Mouse (Mus musculus) c-Kit-positive CD71-positive TER-119-negative erythroid progenitor cells, embryonic 14.5 days (primary cell): ENCODE data around the gene Etnk1.
"Not testable (repeated sequence)": the region's sequence is repeated elsewhere in the genome, so short reads cannot be mapped to it uniquely, and the experiment has no call there.

ENCODE experiments used
- DNase-seq: peaks from one replicate; pipeline ENCODE4 v3.0.0-alpha.2; 2013; ENCODE audit warnings: low read depth

The Etnk1 gene

DNA sequence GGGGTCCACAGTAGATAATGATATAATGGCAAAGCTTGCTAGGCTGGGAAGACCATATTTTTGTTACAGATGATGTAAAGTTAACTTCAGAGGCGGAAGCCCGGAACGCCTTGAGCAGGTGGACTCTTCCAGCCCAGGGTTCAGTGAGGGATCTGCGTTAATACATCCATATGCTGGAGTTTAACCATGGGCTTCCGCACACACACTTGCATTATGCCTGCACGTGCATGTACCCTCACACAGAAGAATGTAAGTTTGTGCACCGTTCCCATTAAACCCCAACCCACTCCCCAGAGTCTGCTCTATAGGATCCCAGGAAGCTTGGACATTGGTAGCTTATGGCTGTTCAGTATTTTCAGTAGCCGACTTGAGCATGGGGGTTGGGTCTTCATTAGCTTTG lies 4.0 kb downstream of the Etnk1 start:
- no peak for DNase-seq

GRCm38 (mm10) chr6:143171781-143172465 lies 4.9 kb downstream of the Etnk1 start:
- DNase-seq, result no peak

GRCm38 (mm10) chr6:143172683-143173082 lies 5.7 kb downstream of the Etnk1 start:
- not testable (repeated sequence) for DNase-seq

DNA sequence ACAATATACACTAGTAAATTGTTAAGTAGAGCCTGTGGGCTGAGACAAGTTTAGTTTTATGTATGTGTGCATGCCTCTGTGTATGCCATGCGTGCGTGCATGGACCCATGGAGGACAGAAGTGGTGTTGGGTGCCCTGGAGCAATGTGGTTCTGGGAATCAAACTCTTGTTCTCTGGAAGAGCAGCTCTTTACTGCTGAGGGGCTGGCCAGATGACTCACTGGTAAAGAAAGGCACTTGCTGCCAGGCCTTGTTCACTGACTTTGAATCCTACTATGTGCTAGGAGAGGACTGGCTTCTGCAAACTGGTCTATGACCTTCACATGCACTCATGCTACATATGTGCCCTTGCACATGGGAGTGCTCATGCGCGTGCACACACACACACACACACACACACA lies 7.2 kb downstream of the Etnk1 start:
- no peak for DNase-seq

DNA sequence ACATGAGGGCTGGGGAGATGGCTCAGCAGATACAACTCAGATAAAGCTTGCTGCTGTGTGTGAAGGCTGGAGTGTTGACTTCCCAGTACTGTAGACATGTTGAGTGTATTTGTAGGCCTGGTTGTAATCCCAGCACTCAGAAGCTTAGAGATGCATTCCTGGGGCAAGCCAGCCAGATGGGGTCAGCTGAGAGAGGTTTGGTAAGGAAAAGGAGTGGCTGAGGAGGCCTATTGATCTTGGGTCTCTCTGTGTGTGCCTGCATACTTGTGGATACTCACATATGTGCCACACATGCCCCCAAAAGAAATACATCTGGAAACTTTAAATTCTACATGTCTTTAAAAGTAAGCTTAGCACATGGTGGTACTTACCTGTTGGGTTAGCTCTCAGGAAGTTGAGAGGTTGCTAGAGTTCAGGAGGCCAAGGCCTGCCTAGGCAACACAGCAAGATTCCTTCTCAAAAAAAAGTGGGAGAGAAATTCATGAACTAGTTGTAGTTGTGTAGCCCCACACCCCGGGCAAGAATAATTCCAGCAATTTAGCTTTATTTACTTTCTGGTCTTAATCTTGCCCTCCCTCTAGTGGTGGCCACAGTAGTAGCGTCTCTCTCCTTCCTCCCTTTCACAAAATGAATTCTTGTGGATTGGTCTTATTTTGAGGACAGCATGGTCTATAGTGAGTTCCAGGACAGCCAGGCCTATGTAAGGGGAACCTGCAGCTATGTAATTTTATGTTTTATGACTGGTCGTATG lies 8.1 kb downstream of the Etnk1 start:
- DNase-seq, result no peak

DNA sequence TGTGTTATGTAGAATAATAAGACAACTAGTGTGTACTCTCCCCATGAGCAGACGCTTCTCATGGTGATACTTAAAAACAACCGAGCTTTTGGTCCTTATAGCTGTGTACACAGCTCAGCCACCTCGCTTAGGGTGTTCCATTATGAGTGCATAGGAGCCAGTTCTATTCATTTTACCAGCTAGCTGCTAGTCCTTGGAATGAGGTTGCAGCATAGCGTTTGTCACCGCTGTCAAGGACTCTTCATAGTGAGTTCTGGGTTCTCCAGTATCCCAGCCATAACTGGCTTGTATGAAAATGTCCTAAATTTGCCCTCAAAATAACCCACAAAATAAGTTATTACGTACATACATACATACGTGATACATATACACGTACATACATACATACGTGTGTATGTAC lies 9.1 kb downstream of the Etnk1 start:
- DNase-seq, result no peak

DNA sequence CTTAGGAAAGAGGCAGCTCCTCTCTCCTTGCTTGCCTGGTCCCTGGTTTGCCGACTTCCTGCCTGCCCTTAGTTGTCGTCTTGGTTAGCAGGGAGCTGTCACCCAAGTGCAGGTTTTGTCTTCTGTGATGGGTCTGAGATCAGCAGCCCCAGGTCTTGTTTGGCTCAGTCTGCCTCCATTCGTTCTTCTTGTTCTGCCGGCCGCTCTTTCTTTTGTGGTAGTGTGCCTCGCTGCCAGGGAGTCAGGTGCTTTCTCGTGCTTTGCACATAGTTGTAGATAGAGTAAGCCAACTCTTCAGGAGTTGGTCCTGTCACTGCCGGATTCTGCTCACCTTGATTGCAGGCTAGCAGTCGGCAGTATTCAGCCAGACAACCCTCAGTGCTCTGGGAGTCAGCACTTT lies 9.6 kb downstream of the Etnk1 start:
- DNase-seq, result no peak

DNA sequence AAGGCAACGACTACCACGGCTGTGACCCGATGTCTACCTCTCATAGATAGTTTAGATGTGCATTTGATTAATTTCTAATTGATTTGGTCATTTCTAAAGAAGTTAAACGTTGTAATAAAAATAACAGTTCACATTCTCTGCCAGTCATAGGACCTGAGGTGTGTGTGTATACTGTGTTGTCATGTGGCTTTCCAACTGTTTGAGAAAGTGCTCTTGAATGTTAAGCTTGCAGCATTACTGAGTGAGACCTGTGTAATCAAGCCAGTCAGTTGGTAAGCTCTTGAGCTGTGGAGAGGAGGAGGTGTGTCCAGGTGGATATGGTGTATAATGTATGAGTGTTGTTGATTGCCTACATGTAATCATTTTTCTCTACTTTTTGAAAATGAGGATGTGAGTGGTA lies 12.2 kb downstream of the Etnk1 start:
- DNase-seq, result no peak

DNA sequence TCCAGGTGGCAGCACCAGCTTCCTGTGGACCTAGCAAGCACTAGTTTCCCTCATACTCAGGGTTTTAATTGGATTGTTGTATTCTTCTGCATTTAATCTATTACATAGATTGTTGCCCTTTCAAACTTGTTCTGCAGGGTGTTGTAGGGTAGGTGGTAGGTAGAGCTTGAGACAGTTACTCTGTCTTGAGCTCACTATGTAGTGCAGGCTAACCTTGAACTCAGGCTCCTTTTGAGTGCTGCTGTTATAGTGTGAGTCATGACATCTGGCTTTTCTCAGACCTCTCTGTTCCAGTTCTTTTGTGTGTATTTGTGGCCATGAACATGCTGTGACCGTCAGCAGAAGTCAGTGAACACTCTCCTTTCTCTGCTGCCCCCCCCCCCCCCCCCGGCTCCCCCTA lies 12.7 kb downstream of the Etnk1 start:
- DNase-seq, result no peak

DNA sequence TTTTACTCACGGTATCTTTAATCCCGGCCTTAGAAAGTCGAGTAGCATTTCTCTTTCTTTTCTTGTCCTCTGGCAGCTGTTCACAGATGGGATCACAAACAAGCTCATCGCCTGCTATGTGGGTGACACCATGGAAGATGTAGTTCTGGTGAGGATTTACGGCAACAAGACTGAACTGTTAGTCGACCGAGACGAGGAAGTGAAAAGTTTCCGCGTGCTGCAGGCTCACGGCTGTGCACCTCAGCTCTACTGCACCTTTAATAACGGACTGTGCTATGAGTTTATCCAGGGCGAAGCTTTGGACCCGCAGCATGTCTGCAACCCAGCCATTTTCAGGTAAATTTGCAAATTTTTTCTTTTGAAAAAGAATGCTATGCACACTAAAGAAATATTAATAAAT lies 13.5 kb downstream of the Etnk1 start:
- no peak for DNase-seq

GRCm38 (mm10) chr6:143184099-143184498 lies 17.1 kb downstream of the Etnk1 start:
- DNase-seq, result no peak

GRCm38 (mm10) chr6:143184745-143185144 lies 17.7 kb downstream of the Etnk1 start:
- no peak for DNase-seq

DNA sequence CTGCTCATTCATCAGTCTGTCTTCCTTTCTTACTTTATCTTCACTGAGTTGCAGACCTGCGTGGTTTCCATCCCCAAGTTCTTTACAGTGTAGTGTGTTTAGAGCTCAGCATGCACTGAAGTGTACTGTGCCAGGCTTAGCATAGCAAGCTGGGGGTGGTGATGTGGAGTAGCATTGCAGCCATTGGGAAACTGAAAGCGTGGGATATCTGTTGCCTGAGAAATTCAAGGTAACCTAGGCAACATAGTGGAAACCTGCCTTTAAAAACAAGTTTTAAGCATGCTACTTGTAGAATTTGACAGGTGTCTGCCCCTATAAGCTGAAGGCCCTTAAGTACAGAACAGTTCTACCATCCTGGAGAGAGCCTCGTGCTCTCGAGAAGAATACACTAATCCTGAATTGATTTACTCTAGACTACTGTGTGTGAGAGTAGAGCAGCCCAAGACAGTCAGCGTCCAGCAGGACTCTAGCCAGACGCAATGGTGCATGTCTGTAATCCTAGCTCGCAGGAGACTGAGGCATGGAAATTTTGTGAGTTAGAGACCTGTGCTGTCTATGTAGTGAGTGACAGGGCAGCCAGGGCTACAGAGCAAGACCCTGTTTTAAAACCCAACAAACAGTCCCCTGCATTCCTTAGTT lies 23.9 kb downstream of the Etnk1 start:
- DNase-seq, result no peak

- DNase-seq, result no peak
Observed at GRCm38 (mm10) chr6:143191477-143192098, 24.6 kb downstream of the Etnk1 start.

DNA sequence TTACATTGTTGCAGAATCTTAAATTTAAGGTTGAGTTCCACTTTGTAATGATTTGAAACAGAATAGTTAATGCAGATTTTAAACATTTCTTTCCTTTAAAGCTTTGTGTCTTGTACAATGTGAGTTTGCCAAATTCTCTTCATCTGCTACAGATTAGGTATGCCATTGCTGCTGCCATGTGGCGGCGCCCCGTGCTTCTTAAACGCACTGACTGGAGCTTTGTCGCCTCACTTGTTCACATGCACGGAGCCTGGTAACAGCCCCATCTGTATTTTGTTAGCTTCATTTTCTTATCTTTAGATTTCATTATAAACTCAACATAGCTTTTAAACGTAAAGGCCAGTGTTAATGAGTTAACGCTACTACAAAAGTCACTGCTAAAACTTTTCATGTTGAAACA lies 25.7 kb downstream of the Etnk1 start:
- no peak for DNase-seq

DNA sequence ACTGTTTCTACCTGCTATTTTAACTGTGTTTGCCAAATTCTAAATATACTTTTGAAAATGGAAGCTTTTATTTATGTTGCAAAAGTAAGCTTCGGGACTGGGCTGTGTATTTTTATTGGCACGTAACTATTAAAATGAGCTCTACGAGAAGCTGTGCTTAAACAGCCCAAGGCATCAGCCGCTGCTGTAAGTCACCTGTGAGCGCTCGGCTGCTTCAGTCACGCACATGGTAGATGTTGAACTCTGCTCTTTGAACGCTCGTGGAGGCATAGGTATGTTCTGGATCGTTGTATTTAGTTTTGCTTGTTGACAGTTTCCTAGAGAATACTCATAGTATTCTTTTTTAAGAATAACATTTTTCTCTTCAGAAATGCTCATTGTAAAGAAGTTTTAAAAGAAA lies 26.1 kb downstream of the Etnk1 start:
- no peak for DNase-seq

DNA sequence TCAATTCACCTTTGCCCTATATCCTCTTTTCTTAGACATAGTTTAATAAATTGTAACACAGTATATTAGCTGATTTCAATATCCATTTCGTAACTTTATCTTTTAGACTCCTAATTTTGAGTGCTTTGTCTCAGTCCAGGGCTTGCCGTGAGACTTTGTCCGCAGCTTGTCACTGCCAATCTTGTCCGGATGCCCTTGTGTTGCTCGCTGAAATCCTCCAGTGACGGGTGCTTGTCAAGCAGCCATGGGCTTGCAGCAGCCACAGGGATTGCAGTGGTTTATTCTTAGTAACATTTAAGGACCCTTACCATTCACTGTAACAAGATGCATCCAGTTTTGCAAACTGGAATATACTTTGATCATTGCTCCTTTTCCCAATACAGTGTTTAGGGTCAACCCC lies 26.6 kb downstream of the Etnk1 start:
- DNase-seq, result no peak

DNA sequence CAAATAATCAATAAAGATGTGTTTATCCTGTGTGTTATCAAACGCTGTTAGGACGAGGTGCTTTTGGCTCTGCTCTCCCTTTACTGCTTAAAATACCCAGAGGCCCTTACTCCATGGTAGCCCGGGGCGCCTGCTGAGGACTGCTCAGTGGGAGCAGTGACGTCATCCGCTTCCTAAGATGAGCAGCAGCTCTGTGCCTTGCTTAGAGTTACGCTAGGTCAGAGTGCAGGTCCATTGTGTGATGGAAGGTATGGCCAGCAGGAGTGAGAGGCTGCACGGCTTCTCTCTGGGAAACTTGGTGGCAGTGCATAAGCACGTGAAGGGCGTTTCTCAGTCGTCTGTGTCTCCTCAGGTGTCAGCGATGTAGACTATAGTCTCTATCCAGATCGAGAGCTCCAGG lies 30.0 kb downstream of the Etnk1 start:
- no peak for DNase-seq

DNA sequence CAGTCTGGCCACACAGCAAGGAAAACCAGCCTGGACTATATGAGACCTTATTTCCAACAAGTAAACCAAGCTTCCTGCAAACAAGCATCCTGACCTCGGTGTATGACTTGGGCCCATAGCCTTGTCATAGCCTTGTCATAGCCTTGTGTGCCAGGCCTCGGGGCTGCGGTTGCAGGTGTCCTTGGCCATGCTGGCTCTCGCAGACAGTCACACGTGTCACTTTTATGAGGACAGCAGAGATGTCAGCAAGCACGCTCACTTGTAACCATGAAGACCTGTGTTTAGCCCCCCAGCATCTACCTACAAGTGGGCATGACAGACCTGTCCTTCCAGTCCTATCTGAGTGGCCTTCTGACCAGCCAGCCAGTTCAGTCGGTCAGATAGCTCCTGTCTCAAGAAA lies 31.4 kb downstream of the Etnk1 start:
- no peak for DNase-seq

GRCm38 (mm10) chr6:143203097-143203496 lies 36.1 kb downstream of the Etnk1 start:
- DNase-seq, result no peak

DNA sequence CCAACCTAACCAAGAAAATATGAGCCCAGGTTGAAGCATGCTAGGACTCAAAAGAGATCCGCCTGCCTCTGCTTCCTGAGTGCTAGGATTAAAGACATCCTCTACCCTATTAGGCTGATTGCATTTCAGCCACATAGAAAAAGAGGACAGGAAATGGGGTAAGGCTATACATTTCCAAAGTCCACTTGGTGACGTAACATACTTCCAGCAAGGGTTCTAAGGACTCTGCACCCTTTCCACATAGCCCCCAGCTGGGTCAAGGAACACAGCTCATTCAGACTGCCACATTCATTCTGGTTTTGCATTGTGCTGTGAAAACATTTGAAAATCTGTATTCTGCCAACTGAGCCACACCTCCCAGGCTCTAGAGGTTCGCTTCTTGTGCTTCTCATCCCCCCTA lies 41.9 kb downstream of the Etnk1 start:
- no peak for DNase-seq

- no peak for DNase-seq
Observed at GRCm38 (mm10) chr6:143212766-143213165, 45.7 kb downstream of the Etnk1 start.

DNA sequence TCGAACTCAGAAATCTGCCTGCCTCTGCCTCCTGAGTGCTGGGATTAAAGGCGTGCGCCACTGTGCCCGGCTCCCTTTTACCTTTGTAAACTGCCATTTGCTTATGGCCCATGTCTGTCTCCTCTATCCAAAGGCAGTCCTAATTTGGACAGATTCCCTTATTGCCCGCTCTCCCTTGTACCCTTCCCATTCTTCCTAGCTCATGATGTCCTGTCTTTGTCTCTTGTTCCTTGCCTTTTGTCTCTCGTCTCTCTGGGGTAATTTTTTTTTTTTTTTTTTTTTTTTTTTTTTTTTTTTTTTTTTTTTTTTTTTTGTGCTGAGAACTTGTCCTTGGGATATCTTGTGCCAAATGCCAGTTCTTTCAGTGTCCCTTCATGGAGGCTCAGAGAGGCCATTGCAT lies 46.4 kb downstream of the Etnk1 start:
- no peak for DNase-seq
